Mouse (Mus musculus) macrophage (primary cell): ENCODE data around the gene Zdhhc20. TPM values are rescaled to one million over a fixed set of nuclear protein-coding genes. Genes with fewer than 3 reads are reported as not detected.
"Not testable (repeated sequence)": the region's sequence is repeated elsewhere in the genome, so short reads cannot be mapped to it uniquely, and the experiment has no call there.

ENCODE experiments used
- H3K27ac ChIP-seq: fragments of 350-480 bp; formaldehyde crosslinking; 2 replicates; pipeline ENCODE4 v1.9.0; 2021
- H3K36me3 ChIP-seq: fragments of 350-480 bp; formaldehyde crosslinking; 2 replicates; pipeline ENCODE4 v1.9.0; 2021; ENCODE audit errors: inconsistent target
- H3K4me3 ChIP-seq: fragments of 350-480 bp; formaldehyde crosslinking; 2 replicates; pipeline ENCODE4 v1.9.0; 2021; ENCODE audit errors: inconsistent target
- H3K79me2 ChIP-seq: fragments of 350-480 bp; formaldehyde crosslinking; 2 replicates; pipeline ENCODE4 v1.9.0; 2021; ENCODE audit errors: inconsistent target
- WGBS: methylation state at CpG from one replicate; pipeline ENCODE4 v1.1.7; 2026; ENCODE audit warnings: inconsistent platforms; ENCODE audit not compliant: missing documents; 5-methylcytosine and 5-hydroxymethylcytosine counted together
- polyA plus RNA-seq: library from polyadenylated mRNA; stranded (reverse); fragments of 250-400 nt; gene quantifications from 3 replicates; pipeline ENCODE4 v1.2.4, GENCODE M21; 2018; ENCODE audit warnings: inconsistent platforms
- total RNA-seq, 78 experiments: library from RNA; depleted of rRNA; stranded (reverse); fragments of 250-400 nt; gene quantifications; 1 replicate in 9 of 78; 2 replicates in 24 of 78; 3 replicates in 43 of 78; 4 replicates in 2 of 78; pipeline ENCODE4 v1.2.4; 2018; ENCODE audit warnings: inconsistent platforms in 56 of 78

Zdhhc20 gene
- total RNA-seq (2018; cell fraction: chromatin; rRNA removed): 100 to 1,000 TPM in 13 of 26 experiments, 10 to 100 TPM in 13; 67.0 to 185 (median 97.9) TPM
- 10 to 100 TPM; 29.4 to 83.0 (median 50.6) TPM for total RNA-seq (2018; cell fraction: cytosol; rRNA removed)
- 100 to 1,000 TPM in 13 of 26 experiments, 10 to 100 TPM in 13; 56.0 to 222 (median 100) TPM for total RNA-seq (2018; cell fraction: nucleus; rRNA removed)
- polyA plus RNA-seq: 45.6 to 74.7 TPM (median 57.4 TPM) in 3 replicates

DNA sequence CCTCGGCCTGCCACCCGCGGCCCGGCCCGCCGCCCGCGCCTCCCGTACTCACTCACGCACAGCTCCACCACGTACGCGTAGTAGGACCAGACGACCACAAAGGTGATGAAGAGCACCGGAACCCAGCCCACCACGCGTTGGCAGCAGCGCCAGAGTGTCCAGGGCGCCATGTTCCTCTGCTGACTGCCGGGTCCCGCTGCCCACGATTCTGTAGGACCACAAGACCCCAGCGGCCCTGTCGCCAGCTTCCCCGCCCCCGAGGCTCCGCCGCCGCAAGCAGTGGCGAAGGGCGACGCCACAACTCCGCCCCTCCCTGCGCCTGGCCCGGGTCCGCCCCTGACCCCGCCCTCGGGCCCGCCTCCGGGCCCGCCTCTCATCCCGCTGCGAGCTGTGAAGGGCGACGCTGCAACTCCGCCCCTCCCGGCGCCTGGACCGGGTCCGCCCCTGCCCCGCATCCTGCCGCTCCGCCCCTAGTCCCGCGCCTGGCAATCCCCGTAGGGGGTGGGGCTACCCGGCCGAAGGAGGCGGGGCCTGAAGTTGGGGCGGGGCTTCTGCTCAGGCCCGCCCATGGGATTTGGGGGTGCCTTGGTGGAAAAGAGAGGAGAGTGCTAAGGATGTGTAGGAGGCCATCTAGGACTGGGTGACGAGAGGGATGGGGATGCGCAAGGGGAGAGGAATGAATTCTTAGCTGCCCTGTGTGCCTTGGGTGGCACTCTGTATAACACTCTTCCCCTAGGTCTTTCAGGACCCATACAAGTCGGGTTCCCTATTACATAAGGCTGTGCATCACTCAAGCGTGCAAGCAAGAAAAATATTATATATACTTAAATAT is at the start of gene Zdhhc20:
Gene Zdhhc20 (minus strand): TSS at position 266 of the 832 bp plus-strand sequence.
- H3K36me3 ChIP-seq: no peaks in the 10 kb centered on the region
- peaks cover 44% of the 10 kb centered on the region for H3K79me2 ChIP-seq
- H3K27ac ChIP-seq: peak within 1 kb of the TSS; percentile 55
- H3K4me3 ChIP-seq: peak within 1 kb of the TSS; percentile 84
- 5% methylated on average over 65 of the region's 65 CpGs for WGBS

DNA sequence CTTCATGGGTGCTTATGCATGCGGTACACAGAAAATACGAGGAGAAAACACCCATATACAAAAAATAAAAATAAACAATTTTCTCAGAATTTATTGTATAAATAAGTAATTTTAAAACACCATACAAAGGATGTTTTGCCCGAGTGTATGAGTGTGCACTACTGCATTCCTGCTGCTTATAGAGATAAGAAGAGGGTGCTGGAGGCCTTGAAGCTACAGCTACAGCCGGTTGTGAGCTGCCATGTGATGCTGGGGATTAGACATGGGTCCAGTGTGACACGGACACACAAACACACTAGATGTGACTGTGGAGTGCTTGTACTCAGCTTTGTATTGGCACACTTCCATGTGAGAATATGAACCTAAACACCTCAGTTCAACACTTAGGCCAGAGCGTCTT is 47.2 kb upstream of the Zdhhc20 start:
- Histone ChIP-seq H3K79me2 (no peaks in the 10 kb centered on the region), H3K4me3 (no peak overlapping the region), H3K27ac (no peak overlapping the region), H3K36me3 (peaks cover 27% of the 10 kb centered on the region)
- WGBS: 98% methylated on average over 5 of the region's 6 CpGs

DNA sequence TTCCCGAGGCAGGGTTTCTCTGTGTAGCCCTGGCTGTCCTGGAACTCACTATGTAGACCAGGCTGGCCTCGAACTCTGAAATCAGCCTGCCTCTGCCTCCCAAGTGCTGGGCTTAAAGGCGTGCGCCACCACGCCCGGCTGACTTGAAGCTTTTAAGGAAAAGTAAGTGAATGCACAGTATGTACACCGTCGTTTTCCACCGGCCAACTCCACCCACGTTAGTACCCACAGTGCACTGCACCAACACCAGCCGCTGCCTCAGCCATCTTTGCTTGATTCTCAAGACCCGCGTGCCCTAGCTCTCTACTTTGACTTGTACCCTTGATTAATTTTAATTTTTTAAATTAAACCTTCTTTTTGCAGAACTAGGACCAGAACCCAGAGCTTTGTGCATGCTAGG is 44.6 kb upstream of the Zdhhc20 start:
- Histone ChIP-seq H3K27ac (no peak overlapping the region), H3K79me2 (no peaks in the 10 kb centered on the region), H3K4me3 (no peak overlapping the region), H3K36me3 (peaks cover 9% of the 10 kb centered on the region; the same call in 1 of the 2 replicates)
- WGBS: 96% methylated on average over 11 of the region's 13 CpGs

DNA sequence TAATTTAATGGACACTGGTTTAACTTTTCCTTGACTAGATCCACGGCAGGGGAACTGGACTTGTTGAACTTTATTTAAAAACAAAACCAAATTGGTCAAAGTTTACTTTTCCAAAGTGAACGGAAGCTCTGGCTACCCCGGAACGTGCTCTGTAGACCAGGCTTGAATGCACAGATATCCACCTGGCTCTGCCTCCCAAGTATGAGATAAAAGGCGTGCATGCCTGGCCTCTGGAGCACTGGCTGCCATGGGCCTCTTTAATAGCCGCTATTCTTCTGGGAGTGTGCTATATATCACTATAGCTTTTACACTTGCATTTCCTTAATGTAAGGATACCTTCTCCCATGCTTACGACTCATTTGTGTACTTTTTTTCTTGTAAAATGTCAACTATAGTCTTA is 43.5 kb upstream of the Zdhhc20 start:
- 92% methylated on average over 7 of the region's 7 CpGs for WGBS
- H3K27ac ChIP-seq: no peak overlapping the region

DNA sequence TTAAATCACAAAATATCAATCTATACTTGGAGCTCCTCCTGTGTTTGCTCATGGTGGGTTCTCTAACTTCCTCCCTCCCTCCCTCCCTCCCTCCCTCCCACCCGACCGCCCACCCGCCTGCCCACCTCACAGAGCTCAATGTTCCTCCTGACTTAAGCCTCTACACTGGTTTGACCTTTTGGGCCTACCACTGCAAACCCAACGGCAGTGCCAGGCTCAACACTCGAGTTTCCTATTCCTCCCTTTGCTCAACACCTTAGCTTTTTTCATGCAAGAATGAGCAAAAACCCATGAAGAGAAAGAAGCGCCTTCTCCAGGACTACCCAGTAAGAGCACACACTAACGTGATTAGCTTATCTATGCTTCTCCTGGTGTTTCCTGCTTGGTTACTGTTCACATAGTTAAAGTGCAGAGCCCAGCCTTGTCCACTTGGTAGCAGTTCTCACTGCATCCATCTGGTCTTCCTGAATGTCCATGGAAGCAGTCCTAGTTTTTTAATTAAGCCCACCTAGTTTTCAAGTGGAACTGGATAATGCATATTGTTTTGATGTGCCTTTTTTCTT is 42.9 kb upstream of the Zdhhc20 start:
- H3K79me2 ChIP-seq: no peaks in the 10 kb centered on the region
- no peak overlapping the region for H3K27ac ChIP-seq
- no peak overlapping the region for H3K4me3 ChIP-seq
- 50% methylated on average over 4 of the region's 7 CpGs for WGBS
- H3K36me3 ChIP-seq: peaks cover 2% of the 10 kb centered on the region; the same call in 1 of the 2 replicates

More for the DNA sequence above, 43.5 kb upstream of the Zdhhc20 start:
- no peaks in the 10 kb centered on the region for H3K79me2 ChIP-seq
- H3K4me3 ChIP-seq: no peak overlapping the region
- H3K36me3 ChIP-seq: peaks cover 8% of the 10 kb centered on the region; the same call in 1 of the 2 replicates

DNA sequence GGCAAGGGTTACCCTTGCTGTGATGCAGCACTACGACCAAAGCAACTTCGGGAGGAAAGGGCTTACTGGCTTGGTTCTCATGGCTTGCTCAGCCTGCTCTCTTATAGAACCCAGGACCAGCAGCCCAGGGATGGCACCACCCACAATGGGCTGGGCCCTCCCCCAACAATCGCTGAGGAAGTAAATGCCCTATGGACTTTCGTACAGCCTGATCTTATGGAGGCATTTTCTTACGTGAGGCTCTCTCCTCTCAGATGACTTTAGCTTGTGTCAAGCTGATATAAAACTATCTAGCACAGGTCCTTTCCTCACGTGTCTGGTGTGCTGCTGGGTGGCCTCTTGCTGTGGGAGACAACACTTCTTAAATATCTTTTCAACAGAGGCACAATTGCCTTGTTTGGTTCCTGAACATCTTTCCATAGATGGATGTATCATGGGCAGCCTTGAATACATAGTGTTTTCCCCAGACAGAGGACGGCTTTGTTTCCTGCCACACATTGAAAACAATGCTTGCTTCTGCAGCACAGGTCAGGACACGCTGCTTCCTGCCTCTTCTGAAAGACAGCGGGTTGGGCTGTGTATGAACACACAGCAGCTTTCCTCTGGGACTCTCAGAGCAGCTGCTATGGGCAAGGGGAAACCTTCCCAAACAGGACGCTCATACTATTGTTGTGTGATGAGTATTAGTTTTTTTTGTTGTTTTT is 31.5 kb upstream of the Zdhhc20 start:
- Histone ChIP-seq H3K4me3 (no peak overlapping the region), H3K27ac (no peak overlapping the region), H3K36me3 (peaks cover 43% of the 10 kb centered on the region), H3K79me2 (no peaks in the 10 kb centered on the region)
- 86% methylated on average over 10 of the region's 10 CpGs for WGBS

DNA sequence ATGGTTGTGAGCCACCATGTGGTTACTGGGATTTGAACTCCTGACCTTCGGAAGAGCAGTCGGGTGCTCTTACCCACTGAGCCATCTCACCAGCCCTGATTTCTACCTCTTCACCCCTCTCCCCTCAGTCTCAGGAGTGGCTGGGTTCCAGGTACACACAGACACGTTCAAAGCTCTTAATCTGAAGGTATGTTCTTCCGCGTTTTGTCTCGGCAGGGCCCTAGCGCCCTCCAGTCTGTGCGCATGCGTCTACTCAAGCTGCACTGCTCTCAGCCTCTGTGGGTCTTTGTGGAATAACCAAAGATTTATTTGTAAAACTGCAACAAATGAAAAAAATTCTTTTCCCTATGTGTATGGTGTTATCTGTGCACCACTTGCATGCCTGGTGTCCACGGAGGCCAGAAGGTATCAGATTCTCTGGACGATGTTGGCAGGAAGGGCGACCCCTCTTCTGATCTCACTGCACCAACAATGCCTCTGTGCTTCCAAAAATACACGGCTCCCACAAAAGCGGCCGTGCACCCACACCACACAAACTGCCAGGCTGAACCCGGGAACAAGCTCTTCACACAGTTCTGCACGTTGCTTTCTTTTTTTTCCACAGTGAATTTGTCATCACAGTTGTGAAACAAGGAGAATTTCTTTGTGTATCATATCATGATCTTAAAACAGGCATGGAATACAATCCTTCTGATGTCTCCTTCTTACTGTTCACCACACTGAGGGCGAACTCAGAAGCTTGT is 30.7 kb upstream of the Zdhhc20 start:
- WGBS: 89% methylated on average over 18 of the region's 18 CpGs
- peaks cover 50% of the 10 kb centered on the region for H3K36me3 ChIP-seq
- H3K79me2 ChIP-seq: no peaks in the 10 kb centered on the region
- no peak overlapping the region for H3K27ac ChIP-seq
- no peak overlapping the region for H3K4me3 ChIP-seq

DNA sequence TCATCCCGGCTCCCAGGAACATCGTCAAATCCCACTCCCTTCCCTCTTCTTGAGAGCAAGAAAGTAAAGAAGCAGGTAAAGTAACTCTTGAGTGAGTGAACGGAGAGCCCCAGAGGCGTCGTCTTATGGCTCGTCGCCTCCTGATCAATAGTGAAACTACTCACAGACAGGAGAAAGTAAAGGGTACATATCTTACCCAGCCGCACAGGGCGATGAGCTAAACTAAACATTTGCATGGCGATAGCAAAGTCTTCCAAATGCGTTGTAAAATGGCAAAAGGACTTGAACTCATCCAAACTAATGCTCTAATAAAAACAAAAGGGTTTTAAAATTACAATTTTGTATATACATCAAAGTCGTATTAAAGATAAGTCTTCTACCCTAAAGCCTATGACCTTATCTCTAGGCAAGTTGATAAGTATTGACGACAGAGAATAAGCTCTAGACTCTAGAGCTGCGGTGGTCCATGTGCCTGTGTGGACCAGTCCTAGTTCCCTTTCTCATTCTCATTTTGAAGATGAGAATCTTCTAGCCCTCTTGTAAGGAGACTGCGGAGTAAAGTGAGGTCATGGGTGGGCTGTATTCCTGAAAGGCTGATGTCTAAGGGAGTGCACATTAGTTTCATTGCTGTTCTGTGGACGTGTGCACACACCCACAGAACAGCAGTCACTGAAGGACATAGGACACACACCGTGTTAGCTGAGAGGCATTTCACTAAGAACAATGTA is 29.2 kb upstream of the Zdhhc20 start:
- H3K36me3 ChIP-seq: peaks cover 47% of the 10 kb centered on the region
- no peaks in the 10 kb centered on the region for H3K79me2 ChIP-seq
- no peak overlapping the region for H3K27ac ChIP-seq
- no peak overlapping the region for H3K4me3 ChIP-seq
- WGBS: 97% methylated on average over 17 of the region's 17 CpGs

DNA sequence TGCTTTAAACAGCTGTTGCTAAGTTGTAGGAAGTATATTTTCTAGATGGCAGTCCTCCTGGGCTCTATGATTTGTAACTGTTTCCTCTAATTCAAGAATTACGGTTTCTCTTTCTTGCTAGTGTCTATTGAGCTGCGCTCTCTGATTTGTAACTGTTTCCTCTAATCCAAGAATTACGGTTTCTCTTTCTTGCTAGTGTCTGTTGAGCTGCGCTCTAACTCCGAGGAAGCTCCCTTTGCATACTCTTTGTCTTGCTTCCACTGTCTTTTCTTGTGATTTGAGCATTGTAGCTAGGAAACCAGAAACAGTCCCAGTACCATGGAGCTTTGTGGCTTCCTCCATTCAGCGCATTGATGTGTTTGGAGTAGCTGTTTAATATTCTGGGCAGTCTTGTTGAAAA is 25.3 kb upstream of the Zdhhc20 start:
- Histone ChIP-seq H3K36me3 (peaks cover 29% of the 10 kb centered on the region; the same call in 1 of the 2 replicates), H3K27ac (no peak overlapping the region), H3K4me3 (no peak overlapping the region), H3K79me2 (no peaks in the 10 kb centered on the region)
- 90% methylated on average over 6 of the region's 6 CpGs for WGBS

DNA sequence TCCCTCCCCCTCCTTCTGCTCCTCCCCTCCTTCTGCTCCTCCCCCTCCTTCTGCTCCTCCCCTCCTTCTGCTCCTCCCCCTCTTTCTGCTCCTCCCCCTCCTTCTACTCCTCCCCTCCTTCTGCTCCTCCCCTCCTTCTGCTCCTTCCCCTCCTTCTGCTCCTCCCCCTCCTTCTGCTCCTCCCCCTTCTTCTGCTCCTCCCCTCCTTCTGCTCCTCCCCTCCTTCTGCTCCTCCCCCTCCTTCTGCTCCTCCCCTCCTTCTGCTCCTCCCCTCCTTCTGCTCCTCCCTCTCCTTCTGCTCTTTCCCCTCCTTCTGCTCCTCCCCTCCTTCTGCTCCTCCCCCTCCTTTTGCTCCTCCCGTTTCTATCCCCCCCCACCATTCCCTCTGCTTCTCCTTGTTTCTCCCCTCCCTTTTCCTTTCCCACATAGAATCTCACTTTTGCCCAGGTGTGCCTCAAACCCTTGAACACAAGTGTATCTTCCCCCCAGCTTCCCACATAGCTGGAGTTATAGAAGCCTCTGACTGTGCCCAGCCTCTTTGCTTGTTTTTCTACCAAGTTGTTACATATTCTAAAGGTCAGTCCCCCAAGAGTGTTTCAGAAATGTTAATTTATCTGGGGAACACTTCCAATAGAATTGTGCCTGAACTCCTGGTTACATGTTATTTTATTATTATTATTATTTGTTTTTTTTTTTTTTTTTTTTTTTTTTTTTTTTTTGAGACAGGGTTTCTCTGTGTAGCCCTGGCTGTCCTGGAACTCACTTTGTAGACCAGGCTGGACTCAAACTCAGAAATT is 22.3 kb upstream of the Zdhhc20 start:
- not testable (repeated sequence) for H3K4me3 ChIP-seq, H3K79me2 ChIP-seq, H3K27ac ChIP-seq
- peaks cover 15% of the 10 kb centered on the region; the same call in 1 of the 2 replicates for H3K36me3 ChIP-seq
- no CpG with 5 or more reads among the region's 1 CpGs for WGBS

DNA sequence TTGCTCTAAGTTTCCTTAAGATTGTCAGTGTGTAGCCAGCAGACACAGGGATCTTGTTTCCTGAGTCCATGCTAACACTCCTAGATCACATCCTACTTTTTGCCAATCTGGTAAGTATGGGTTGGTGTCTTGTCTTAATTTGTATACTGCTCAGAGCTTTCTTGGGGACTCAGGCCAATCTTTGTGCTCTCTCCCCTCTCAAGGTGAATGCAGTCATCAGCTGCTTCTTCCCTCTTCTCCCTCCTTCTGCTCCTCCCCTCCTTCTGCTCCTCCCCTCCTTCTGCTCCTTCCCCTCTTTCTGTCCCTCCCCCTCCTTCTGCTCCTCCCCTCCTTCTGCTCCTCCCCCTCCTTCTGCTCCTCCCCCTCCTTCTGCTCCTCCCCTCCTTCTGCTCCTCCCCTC is 21.7 kb upstream of the Zdhhc20 start:
- H3K79me2 ChIP-seq, H3K27ac ChIP-seq, H3K4me3 ChIP-seq, H3K36me3 ChIP-seq: not testable (repeated sequence)

DNA sequence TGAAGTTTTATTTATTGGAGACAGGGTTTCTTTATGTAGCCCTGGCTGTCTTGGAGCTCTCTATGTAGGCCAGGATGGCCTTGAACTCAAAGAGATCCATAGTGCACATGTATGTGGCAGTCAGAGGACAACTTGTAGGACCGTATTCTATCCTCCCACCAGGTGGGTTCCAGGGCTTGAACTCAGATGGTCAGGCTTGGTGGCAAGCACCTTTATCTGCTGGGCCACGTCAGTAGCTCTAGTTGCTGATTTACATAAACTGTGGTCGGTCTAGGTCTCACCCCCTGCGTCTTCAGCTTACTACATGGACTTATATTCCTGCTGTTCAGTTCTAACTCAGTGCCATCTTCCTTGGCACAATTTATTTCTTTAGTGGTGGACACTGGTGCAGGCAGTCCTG is 21.2 kb upstream of the Zdhhc20 start:
- H3K79me2 ChIP-seq: no peaks in the 10 kb centered on the region
- peaks cover 4% of the 10 kb centered on the region; the same call in 1 of the 2 replicates for H3K36me3 ChIP-seq
- 92% methylated on average over 4 of the region's 4 CpGs for WGBS
- no peak overlapping the region for H3K27ac ChIP-seq
- H3K4me3 ChIP-seq: no peak overlapping the region

DNA sequence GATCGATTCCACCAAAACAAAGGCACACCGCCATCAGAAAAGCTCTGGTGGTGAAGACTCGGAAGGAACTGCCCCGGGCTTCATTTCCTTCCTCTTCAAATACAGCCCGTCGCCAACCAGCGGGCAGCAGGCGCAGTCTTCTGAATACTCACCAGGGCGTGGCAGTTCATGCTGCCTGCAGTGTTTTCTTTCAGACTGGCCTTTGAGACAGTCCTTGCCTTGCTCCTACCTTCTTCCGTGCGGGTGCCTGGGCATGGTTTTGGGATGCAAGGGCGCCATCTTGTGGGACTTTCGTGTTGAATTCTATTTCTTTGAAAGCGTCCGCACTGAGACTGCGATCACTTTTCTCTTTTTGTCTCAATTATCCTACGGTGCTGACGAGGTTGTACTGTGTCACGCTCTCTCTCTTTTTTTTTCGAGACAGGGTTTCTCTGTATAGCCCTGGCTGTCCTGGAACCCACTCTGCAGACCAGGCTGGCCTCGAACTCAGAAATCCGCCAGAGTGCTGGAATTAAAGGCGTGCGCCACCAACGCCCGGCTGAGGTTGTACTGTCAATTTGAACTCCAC is 20.5 kb upstream of the Zdhhc20 start:
- WGBS: 19% methylated on average over 26 of the region's 26 CpGs
- Histone ChIP-seq H3K36me3 (no peaks in the 10 kb centered on the region; the same call in 1 of the 2 replicates), H3K4me3 (peak overlapping the region; percentile 13; the same call in 1 of the 2 replicates), H3K27ac (peak overlapping the region; percentile 41), H3K79me2 (no peaks in the 10 kb centered on the region)
